Mouse (Mus musculus): ENCODE data around the gene Krt84.
A peak's percentile ranks its signal among the peaks of the same experiment; 100 is the strongest.
"Not testable (repeated sequence)": the region's sequence is repeated elsewhere in the genome, so short reads cannot be mapped to it uniquely, and the experiment has no call there.

The Krt84 gene

GRCm38 (mm10) chr15:101532720-101533119 lies at the start of gene Krt84:
TSS of gene Krt84 (minus strand) at chr15:101532820.
- no peak for DNase-seq (ENCODE audit: low spot score in 2 of 2)

- no peak for DNase-seq (ENCODE audit: low spot score in 2 of 2)
Observed at GRCm38 (mm10) chr15:101581701-101582100, 49.1 kb upstream of the Krt84 start.

GRCm38 (mm10) chr15:101575506-101575905 lies 42.9 kb upstream of the Krt84 start:
- no peak for DNase-seq (ENCODE audit: low spot score in 2 of 2)

GRCm38 (mm10) chr15:101573796-101574345 lies 41.3 kb upstream of the Krt84 start, which contains the start of gene Krt75:
TSS of gene Krt75 (minus strand) at chr15:101573904.
- DNase-seq (ENCODE audit: low spot score in 2 of 2), result no peak

- no peak for DNase-seq (ENCODE audit: low spot score in 2 of 2)
Observed at GRCm38 (mm10) chr15:101567780-101568179, 35.2 kb upstream of the Krt84 start.

- no peak for DNase-seq (ENCODE audit: low spot score in 2 of 2)
Observed at GRCm38 (mm10) chr15:101562850-101563249, 30.2 kb upstream of the Krt84 start, which contains the start of gene Krt90. TSS of gene Krt90 (minus strand) at chr15:101562950.

GRCm38 (mm10) chr15:101558034-101558646 lies 25.5 kb upstream of the Krt84 start:
- DNase-seq (ENCODE audit: low spot score in 2 of 2), result no peak

- no peak for DNase-seq (ENCODE audit: low spot score in 2 of 2)
Observed at GRCm38 (mm10) chr15:101553169-101553568, 20.5 kb upstream of the Krt84 start.

GRCm38 (mm10) chr15:101552188-101552587 lies 19.6 kb upstream of the Krt84 start:
- no peak for DNase-seq (ENCODE audit: low spot score in 2 of 2)

- no peak for DNase-seq (ENCODE audit: low spot score in 2 of 2)
Observed at GRCm38 (mm10) chr15:101550567-101550966, 17.9 kb upstream of the Krt84 start, which contains the start of gene Krt82. TSS of gene Krt82 (minus strand) at chr15:101550667.

- DNase-seq (ENCODE audit: low spot score in 2 of 2), result no peak
Observed at GRCm38 (mm10) chr15:101544478-101544877, 11.9 kb upstream of the Krt84 start.

- no peak for DNase-seq (ENCODE audit: low spot score in 2 of 2)
Observed at GRCm38 (mm10) chr15:101542543-101542942, 9.9 kb upstream of the Krt84 start.

GRCm38 (mm10) chr15:101538580-101538900 lies 5.9 kb upstream of the Krt84 start:
- DNase-seq (ENCODE audit: low spot score in 2 of 2), result peak in 1 of 2 experiments; percentile 4

GRCm38 (mm10) chr15:101537864-101538579 lies 5.4 kb upstream of the Krt84 start:
- no peak for DNase-seq (ENCODE audit: low spot score in 2 of 2)

- DNase-seq (ENCODE audit: low spot score in 2 of 2), result no peak
Observed at GRCm38 (mm10) chr15:101536054-101536850, 3.6 kb upstream of the Krt84 start.

- no peak for DNase-seq (ENCODE audit: low spot score in 2 of 2)
Observed at GRCm38 (mm10) chr15:101522556-101523232, 9.9 kb downstream of the Krt84 start.

- DNase-seq (ENCODE audit: low spot score in 2 of 2), result peak; percentile 6 to 52
Observed at GRCm38 (mm10) chr15:101519792-101520191, 12.8 kb downstream of the Krt84 start.

- DNase-seq (ENCODE audit: low spot score in 2 of 2), result not testable (repeated sequence)
Observed at GRCm38 (mm10) chr15:101517161-101517560, 15.5 kb downstream of the Krt84 start, which contains the start of gene Gm49425. TSS of gene Gm49425 (minus strand) at chr15:101517261.

GRCm38 (mm10) chr15:101508247-101508646 lies 24.4 kb downstream of the Krt84 start:
- no peak for DNase-seq (ENCODE audit: low spot score in 2 of 2)

- no peak for DNase-seq (ENCODE audit: low spot score in 2 of 2)
Observed at GRCm38 (mm10) chr15:101506896-101507758, 25.5 kb downstream of the Krt84 start.

Measured in heart, adult 9 months (tissue).